Mouse (Mus musculus) inflammation-experienced regulatory T-cells, adult 6 months (primary cell): ENCODE results near the gene Ppard. TPM values are rescaled to one million over a fixed set of nuclear protein-coding genes. Genes with fewer than 3 reads are reported as not detected.

Experiments
- ATAC-seq: one replicate; pipeline ENCODE4 v1.8.0; 2017
- polyA plus RNA-seq, 3 experiments: library from polyadenylated mRNA; unstranded; fragments of 100-300 nt; shearing (Covaris generic); gene quantifications; one replicate each; pipeline ENCODE4 v1.2.1; 2017

Gene Ppard
- polyA plus RNA-seq, 3 experiments from 2014 or later: 2.5 to 3.8 (median 3.8) TPM

- no peak for ATAC-seq
These were observed 112.8 kb downstream of the Ppard start for GRCm38 (mm10) chr17:28345271-28345721.

- no peak for ATAC-seq
These were observed 113.4 kb downstream of the Ppard start for GRCm38 (mm10) chr17:28345882-28346281.

DNA sequence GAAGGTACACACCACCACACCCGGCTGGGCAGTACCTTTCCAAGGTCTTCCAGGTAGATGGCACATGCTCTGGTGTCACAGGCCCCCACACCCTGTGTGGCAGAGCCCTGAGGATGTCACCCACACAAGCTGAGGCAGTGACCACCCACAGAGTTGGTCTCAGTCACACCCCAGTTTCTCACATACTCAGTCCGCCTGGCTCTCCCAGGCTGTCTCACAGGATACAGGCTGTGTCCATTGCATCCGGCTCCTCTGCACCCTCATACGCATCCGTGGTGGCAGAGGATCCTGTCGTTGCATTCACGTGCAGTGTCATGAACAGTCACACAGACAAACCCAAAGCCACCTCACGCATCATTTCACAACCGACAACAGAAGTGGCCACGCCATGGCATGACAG is 114.8 kb downstream of the Ppard start:
- ATAC-seq: no peak

GRCm38 (mm10) chr17:28348211-28348610 is 115.7 kb downstream of the Ppard start:
- no peak for ATAC-seq

DNA sequence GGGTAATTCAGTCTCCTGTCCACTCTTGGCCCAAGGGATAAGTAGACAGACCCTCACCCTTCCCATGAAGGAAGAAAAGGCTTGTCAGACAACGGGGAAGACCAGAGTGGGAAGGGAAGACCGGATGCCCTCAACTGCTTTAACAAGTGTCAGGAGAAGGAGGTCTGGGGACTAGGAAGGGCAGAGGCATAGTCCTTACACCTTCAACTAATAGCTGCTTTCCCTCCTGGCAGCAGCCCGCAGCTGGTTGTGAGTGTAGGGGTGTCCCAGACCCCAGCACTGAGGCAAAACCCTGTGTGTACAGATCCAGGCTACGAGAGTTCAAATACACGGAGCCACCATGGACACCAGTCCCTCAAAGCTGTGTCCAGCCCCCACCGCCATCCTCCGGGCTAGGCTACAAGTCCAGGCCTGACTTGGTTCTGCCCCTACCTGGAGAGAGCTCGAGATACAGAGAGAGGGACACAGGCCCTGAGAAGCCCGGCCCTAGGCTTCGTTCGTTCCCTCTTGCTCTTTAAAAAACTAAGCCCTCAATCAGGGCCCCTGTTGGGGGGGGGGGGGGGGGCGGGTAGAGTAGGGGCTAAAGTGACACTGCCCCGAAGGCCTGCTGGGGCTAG is 116.9 kb downstream of the Ppard start:
- no peak for ATAC-seq

DNA sequence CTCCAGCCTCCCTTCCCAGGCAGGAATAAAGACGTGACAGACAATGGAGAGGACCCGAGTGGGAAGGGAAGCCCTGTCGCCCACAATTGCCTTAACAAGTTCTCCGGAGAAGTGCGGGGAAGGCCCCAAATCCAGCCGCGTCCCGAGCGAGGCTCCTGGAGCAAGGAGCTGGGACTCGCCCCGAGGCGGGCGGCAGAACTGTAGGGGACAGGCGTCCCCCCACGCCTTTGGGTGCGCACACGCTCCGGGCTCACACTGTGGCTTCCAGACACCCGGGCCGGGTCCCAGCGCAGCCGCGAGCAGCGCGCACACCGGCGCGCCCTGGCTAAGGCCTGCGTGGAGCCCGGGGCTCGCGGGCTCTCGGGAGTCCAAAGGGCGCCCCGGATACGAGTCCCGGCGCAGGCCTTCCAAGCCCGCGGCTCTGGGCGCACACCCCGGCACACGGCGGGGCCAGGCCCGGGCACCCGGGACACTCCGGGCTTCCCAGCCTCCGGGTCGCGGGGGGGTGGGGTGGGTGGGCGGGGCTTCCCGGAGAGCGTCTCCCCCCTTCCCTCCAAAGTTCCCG is 117.5 kb downstream of the Ppard start:
- no peak for ATAC-seq

GRCm38 (mm10) chr17:28350466-28351352 is 118.2 kb downstream of the Ppard start, which contains the start of gene Tead3:
Tead3 (minus strand) TSS chr17:28350817.
- ATAC-seq: peak; percentile 32

Other genes with a start within 250 kb of the Ppard start
- 1 to 10 TPM; 1.8 to 1.9 (median 1.8) TPM for gene Tcp11, start 152.1 kb upstream of the Ppard start, polyA plus RNA-seq
- gene Scube3, start 90.6 kb upstream of the Ppard start, polyA plus RNA-seq: not detected
- 1 to 10 TPM; 3.1 to 7.8 (median 6.2) TPM for gene Zfp523, start 55.6 kb upstream of the Ppard start, polyA plus RNA-seq
- gene Def6, start 24.9 kb upstream of the Ppard start, polyA plus RNA-seq: 10 to 100 TPM; 29.7 to 51.9 (median 32.8) TPM
- gene Fance, start 80.8 kb downstream of the Ppard start, polyA plus RNA-seq: 1 to 10 TPM; 3.2 to 8.3 (median 6.6) TPM
- 100 to 1,000 TPM; 514 to 941 (median 691) TPM for gene Rpl10a, start 95.8 kb downstream of the Ppard start, polyA plus RNA-seq
- not detected for gene Tead3, start 118.1 kb downstream of the Ppard start, polyA plus RNA-seq
- gene Tulp1, start 132.5 kb downstream of the Ppard start, polyA plus RNA-seq: under 1 TPM in 2 of 3 experiments, not detected in 1; 0.24 to 0.39 TPM